Mouse (Mus musculus): ENCODE measurements at regions not wholly inside any gene's neighbourhood (a gene's known extent, or its start where the extent isn't known, plus 50 kb on each side); places are given as distances from the start of the nearest gene placed in this dataset.

- Histone ChIP-seq H3K9me3 (ENCODE audit: low read length) (no peaks in the 10 kb centered on the region), H3K9ac (no peak overlapping the region), H3K27ac (ENCODE audit: low read depth, low read length) (no peak overlapping the region), H3K4me2 (ENCODE audit: low read depth) (no peak overlapping the region), H3K4me1 (ENCODE audit: insufficient read depth) (no peaks in the 10 kb centered on the region), H3K36me3 (ENCODE audit: insufficient read depth) (no peaks in the 10 kb centered on the region), H3K4me3 (ENCODE audit: low read depth, low read length) (no peak overlapping the region), H3K27me3 (ENCODE audit: insufficient read depth, low read length) (no peaks in the 10 kb centered on the region)
- WGBS: 87% methylated on average over 4 of the region's 4 CpGs
- DNase-seq (no peak), ATAC-seq (no peak)
- TF ChIP-seq CTCF (IDR thresholded peaks at IDR 0.05; ENCODE audit: low read depth): no peak
These were observed 53.7 kb upstream of the P2ry1 start for GRCm38 (mm10) chr3:60948897-60949296.

Data from forebrain, postnatal 0 days (tissue).